Mouse (Mus musculus) cortical plate, adult 2 months (tissue): ENCODE data around the gene Cbx4.

Experiments
- CTCF ChIP-seq: fragments of 200-500 bp; IDR thresholded peaks from 2 replicates; pipeline ENCODE4 v1.5.1; 2011; ENCODE audit warnings: mild to moderate bottlenecking, control low read depth, low read length; ENCODE audit not compliant: insufficient read depth; ENCODE audit errors: extremely low read depth
- POLR2A ChIP-seq: fragments of 200-500 bp; IDR thresholded peaks from 2 replicates; pipeline ENCODE4 v1.6.1; 2011; ENCODE audit warnings: mild to moderate bottlenecking, low read length, control low read depth; ENCODE audit not compliant: insufficient read depth; ENCODE audit errors: extremely low read depth

DNA sequence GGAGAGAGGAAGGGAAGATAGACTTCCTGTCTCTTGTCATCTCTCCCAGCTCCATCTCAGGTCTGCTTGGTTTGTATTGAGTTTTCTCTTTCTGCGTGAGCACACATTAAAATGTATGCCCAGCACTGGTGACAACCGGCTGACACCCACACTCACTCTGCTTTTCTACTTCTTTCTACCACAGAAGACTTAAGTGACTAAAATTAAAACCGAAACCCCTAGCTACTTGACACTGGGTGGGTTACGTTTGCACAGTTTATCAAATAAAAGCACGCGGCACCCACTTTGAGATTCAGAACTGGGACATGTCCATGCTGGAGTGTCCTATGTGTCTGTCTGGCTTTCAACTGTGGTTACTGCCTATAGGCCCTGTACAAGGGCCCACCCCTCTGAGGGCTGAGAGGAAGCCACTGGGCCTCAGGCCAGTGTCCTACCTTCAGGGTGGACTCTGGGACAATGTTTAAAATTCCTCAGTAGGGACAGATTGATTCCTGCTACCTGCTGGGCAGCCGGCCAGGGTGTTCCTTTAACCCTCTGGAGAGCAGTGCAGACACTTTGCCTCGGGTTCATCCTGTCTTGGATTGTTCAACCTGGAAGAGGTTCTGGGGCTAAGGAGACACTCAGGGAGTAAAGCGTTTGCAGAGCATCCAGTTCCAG lies 23.5 kb upstream of the Cbx4 start:
- TF ChIP-seq CTCF, result no peak
- no peak for TF ChIP-seq POLR2A
